Mouse (Mus musculus) skeletal muscle tissue, adult 2 months (tissue): ENCODE measurements around the gene Glud1.

Source experiments
- DNase-seq: peaks from one replicate; pipeline ENCODE4 v3.0.0-alpha.2; 2012; ENCODE audit warnings: low read depth, low spot score

Gene Glud1

GRCm38 (mm10) chr14:34310234-34310965 lies at the start of gene Glud1, which contains the start of gene Shld2:
Gene Glud1, plus strand, starts transcription at chr14:34310727.
Gene Shld2, minus strand, starts transcription at chr14:34310493.
- DNase-seq = peak; percentile 98

DNA sequence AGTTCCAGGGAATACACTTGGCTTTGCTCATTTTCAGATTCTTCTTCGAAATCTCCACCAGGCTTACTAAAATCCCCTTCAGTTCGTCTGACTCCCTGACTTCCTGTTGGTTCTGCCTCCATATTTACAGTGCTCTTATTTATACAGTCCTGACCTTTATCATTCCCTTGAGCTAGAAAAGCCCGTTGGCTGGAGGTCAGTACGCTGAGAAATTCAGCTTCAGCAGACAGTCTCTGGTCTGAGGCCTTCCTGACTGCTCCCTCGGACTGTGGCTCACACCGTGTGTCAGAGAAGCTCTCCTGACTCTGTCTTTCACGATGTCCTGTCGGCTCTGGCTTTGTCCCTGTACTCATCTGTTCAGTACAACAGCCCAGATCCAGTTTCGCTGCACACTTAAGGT lies 42.5 kb upstream of the Glud1 start:
- no peak for DNase-seq

DNA sequence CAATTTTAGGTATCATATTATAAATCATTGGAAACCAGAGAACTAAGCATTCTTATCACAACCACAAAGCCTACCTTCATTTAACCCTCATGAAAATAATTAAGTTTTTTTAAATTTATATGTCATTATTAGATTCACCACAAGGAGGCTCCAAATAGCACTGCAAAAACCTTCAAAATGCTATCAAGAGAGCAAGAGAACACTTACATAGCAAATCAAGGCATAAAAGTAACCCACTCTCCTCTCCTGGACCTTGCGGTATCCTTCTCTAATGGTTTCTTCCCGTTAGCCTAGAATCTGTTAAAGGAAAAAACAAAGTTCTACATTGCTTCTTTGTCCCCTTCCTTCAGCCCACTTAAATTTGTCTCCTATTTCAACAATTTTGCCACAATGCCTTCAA lies 37.2 kb upstream of the Glud1 start:
- DNase-seq = peak; percentile 14

GRCm38 (mm10) chr14:34274141-34274540 lies 36.4 kb upstream of the Glud1 start:
- DNase-seq = no peak

DNA sequence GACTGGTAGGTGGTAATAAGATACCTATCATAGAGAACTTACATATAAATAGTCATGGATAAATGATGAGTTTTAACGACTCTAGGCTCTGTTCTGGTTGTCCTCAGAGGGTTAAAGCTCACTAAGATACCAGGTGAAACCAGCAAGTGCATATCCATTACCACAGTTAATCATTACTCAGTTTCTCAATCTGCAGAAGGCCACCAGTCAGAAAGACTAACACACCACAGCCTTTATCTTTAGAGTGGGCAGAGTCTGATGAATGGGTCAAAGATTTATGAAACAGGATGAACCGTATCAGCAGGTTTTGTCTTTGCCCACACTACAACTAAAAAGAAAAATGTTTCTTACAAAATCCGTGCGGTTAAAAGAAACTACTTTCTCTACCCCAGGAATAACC lies 35.3 kb upstream of the Glud1 start:
- DNase-seq = no peak

DNA sequence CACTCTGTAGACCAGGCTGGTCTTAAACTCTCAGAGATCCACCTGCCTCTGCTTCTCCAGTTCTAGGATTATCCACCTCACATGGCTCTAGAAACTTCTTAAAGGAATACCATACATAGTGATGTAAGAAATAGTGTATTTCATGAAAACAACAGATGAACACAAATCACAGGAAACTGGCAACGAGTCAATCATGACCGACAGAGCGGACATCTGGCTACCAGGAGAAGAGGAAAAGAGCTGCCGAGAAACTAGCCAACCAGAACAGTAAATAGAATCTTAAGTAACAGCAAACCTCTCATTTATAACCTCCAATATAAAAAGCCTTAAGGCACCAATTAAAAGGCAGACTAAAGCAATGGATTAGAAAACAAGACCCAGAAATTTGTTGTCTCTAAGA lies 30.8 kb upstream of the Glud1 start:
- no peak for DNase-seq

- DNase-seq = no peak
These were observed 29.7 kb upstream of the Glud1 start for GRCm38 (mm10) chr14:34280798-34281197.

- no peak for DNase-seq
These were observed 28.7 kb upstream of the Glud1 start for GRCm38 (mm10) chr14:34281736-34282269.

GRCm38 (mm10) chr14:34288396-34288795 lies 22.1 kb upstream of the Glud1 start:
- DNase-seq = no peak

DNA sequence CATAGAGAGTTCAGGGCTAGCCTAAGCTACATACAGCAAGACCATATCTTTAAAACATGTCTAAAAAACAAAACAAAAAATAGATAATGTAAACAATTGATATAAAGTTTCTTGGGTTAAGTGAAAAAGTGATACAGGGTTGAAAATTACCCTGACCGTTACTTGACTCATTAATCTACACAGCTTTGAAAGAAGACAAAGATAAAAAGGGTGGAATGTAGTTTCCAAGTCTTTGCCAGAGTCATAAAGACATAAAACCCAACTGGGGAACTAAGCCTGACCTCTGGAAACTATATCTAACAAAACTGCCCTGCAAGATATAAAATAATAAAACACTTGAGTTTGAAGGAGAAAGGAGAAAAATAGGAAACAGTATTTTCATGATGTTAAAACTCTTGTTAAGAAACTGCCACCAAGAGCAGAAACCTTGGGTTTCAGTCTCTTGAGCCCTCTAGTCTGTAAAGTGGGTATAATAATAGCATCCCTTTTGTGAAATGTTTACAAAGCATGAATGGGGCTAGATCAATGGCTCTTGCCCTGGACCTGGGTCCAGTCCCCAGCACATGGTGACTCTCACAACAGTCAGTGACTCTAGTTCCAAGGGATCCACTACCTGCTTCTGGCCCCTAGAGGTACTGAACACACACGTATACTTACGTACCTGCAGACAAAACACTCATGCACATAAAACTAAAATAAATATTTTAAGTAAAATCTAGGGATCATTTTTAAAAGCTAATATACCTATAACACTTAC lies 21.1 kb upstream of the Glud1 start:
- no peak for DNase-seq

DNA sequence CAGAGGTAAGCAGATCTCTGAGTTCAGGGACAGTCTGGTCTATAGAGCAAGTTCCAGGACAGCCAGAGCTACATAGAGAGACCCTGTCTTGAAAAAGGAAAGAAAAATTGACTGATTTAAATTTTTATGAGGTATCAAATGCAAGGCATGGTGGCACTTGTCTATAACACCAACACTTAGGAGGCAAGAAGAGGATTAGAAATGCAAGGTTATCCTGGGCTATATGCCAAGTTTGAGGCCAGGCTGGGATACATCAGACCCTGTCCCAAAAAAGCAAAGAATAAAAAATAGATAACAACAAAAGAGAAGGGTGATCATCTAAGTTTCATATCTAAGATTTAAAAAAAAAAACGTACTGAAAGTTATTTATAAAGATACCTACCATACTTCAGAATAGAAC lies 20.3 kb upstream of the Glud1 start:
- DNase-seq = no peak

- DNase-seq = no peak
These were observed 16.9 kb upstream of the Glud1 start for GRCm38 (mm10) chr14:34293641-34294040.

DNA sequence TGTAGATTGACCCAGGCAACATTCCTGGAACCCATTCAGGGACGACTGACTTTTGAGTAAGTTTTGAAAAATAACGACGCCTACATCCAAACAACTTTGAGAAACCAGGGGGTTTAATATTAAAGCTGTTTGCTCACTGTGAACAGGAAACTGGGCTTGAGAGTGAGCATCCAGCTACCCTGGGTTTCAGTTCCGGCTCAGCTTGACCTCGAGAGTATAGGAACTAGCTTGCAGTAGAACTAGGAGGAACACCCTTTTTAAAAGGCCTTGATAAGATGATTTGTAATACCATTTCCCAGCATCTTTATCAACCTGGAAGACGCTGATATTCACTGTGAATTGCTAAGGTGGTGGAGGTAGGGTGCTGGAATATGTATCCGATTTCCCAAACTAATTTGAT lies 14.2 kb upstream of the Glud1 start:
- no peak for DNase-seq

- DNase-seq = no peak
These were observed 13.5 kb upstream of the Glud1 start for GRCm38 (mm10) chr14:34297038-34297437.

GRCm38 (mm10) chr14:34297634-34298033 lies 12.9 kb upstream of the Glud1 start:
- DNase-seq = peak; percentile 45

DNA sequence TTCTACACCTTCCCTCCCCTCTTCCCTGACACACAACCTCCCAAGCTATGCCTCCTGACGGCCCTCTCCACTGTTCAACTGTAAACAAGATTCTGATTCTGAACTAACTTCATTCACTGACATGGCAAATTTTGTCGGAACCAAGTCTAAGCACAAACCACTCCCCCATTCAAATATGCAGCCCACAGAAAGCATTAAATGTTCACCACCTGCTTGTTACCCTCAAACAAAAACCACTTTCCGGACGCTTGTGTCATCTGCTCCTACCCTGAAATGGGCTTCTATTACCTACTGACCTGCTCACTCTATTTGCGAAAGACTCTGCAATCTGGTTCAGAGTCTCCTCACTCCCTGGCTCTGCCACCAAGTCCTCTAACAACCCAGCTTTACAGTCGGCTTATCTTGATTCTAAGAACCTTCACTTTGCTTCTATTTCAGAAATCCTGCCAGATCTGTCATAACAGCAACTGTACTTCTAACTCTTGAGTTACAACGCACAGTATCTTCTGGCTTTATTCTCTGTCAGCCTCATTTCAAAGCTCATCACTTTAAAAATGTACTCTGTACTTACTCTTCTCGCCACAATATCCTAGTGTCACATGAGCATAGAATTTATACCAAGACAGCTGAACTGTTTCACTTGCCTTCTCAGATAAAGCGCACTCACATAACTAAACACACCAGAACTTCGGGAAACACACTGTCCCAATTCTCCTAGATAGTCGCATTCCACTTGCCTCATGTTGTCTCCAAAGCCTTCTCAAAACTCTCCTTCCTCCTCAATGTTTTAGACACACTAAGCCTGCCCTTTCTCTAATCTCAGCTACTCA lies 11.4 kb upstream of the Glud1 start:
- no peak for DNase-seq

- no peak for DNase-seq
These were observed 7.8 kb upstream of the Glud1 start for GRCm38 (mm10) chr14:34302681-34303242.

GRCm38 (mm10) chr14:34303265-34303680 lies 7.3 kb upstream of the Glud1 start:
- DNase-seq = no peak

GRCm38 (mm10) chr14:34309266-34309665 lies 1.3 kb upstream of the Glud1 start:
- DNase-seq = no peak

- no peak for DNase-seq
These were observed 657 bp upstream of the Glud1 start for GRCm38 (mm10) chr14:34309907-34310233.

DNA sequence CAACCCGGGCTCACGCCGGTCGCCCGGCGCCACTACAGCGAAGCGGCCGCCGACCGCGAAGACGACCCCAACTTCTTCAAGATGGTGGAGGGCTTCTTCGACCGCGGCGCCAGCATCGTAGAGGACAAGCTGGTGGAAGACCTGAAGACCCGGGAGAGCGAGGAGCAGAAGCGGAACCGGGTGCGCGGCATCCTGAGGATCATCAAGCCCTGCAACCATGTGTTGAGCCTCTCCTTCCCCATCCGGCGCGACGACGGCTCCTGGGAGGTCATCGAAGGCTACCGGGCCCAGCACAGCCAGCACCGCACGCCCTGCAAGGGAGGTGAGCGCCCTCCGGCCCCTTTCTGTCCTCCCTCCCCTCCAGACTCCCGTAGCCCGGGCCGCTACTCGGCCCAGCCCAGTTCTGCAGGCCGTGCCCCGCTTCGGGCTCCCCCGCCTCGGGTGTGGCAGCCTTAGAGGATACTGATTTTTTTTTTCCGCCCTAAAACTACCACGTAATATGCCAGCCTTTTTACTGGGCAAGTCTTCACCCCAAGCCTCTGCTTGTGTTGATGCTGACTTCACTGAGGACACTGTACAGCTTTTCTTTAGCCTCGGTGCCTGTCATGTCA lies 599 bp downstream of the Glud1 start:
- DNase-seq = peak; percentile 25
